Mouse (Mus musculus): ENCODE measurements at regions not wholly inside any gene's neighbourhood (a gene's known extent, or its start where the extent isn't known, plus 50 kb on each side); places are given as distances from the start of the nearest gene placed in this dataset.

DNA sequence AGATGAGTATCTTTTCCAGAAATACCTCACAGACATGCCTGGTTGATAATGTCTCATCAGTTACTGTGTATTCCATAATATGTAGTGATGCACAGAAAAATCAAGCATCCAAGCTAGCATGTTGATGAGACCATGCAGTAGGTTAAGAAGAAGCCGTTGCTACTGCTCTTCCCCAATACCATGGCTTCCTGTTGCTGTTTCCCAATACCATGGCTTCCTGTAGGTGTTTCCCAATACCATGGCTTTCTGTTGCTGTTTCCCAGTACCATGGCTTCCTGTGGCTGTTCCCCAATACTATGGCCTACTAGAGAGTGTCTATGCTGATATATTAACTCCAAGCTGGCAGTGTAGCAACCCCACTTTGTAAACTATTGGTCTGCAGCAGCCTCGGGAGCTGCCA, 253.7 kb downstream of the Stim2 start:
- no peak for DNase-seq (ENCODE audit: low read depth, low spot score)

DNA sequence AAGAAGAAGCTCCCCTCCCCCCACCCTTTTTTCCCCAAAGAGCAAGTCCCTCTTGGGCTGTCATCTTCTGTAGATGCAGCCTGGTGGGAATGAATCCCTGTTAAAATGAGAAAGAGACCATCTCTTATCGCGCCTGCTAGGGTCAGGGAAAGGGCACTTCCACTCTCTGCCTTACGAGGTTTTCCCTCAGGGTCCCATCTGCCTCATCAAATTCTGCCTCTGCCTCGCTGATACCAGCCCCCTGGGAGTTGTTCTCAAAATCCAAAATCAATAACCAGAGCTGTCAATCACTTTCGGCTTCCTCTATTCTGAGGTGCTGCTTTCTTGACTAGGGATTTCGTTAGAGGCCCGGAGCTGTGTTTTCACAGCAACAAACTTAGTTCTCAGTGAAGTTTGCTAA, 255.7 kb downstream of the Stim2 start:
- DNase-seq (ENCODE audit: low read depth, low spot score), result peak; percentile 38

GRCm38 (mm10) chr5:54258087-54258733, 259.9 kb downstream of the Stim2 start:
- DNase-seq (ENCODE audit: low read depth, low spot score), result peak; percentile 66

DNA sequence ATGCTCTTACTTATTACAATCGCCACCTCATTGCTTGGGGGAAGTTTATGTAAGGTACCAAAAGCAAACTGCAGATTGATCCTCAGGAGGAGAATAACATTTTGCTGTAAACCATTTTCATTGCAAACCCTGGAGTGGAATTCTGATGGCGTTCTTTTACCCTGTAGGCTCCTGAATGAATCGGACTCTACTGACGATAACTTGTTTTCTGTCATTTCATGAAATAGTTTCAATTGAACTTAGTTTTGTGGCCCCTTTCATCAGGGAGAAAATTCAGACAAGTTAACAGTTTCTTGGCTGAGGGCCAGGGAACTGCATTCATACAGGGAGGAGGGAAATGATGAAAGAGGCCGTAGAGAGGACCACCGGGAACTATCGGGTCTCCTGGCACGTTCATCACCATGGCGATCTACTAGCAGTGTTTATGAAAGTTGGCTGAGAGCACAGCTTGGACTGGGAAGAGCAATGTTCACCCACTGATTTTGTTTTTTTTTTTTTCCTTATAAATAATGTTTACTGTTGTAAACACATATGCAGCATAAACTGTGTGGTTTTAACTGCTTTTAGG, 266.7 kb downstream of the Stim2 start:
- peak; percentile 61 for DNase-seq (ENCODE audit: low read depth, low spot score)

DNA sequence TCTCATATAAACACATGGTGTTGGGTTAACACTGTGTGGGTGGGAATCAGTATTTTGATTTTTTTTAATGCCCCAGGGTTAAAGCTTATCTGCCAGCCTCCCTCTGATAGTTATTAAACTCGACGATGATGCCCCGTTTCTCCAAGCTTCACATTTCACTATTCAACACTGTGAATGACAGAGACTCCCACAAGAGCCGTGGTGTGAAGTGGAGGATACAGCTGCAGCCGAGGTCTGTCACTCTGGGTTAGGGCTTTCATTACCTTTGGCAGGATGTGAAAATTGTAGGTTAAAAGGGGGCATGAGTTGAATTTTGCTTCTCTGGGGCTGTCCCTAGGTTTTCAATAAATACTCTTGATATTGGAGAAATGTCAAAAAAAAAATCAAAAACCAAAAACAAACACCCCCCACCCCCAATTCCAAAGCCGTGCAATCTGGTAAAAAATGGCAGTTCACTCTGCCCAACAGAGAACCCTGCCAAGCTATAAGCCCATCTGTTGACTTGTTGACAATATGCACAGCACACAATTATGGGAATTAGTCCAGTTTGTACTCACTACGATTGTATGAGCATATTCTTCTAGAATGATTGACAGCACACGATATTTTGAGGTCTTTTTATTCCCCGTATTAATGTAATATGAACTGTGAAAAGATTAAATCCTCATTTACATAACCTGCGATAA, 269.7 kb downstream of the Stim2 start:
- DNase-seq (ENCODE audit: low read depth, low spot score), result no peak

GRCm38 (mm10) chr5:54279357-54279756, 281.1 kb downstream of the Stim2 start:
- DNase-seq (ENCODE audit: low read depth, low spot score), result peak; percentile 29

- peak; percentile 34 for DNase-seq (ENCODE audit: low read depth, low spot score)
Measured at GRCm38 (mm10) chr5:54280670-54281069, 282.4 kb downstream of the Stim2 start.

DNA sequence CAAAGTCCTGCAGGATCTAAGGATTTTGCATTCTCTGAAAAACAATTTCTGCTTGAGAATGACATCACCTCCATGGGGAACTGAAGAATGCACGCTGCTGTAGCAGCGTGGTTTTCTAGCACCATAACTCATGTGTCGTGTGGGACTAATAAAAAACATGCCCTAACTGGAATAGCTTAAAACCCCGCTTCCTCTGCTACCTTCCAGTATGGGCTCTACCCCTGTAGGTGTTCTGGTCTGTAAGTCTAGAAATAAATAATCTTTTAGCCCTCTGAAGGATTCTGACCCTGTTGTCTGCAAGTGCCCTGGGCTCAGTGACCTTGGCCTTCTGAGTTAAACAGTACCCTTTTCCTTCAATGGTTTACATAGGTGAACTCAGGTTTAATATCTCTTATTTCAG, 282.8 kb downstream of the Stim2 start:
- DNase-seq (ENCODE audit: low read depth, low spot score), result peak; percentile 78

- DNase-seq (ENCODE audit: low read depth, low spot score), result peak; percentile 86
Measured at GRCm38 (mm10) chr5:54290372-54291080, 292.2 kb downstream of the Stim2 start.

DNA sequence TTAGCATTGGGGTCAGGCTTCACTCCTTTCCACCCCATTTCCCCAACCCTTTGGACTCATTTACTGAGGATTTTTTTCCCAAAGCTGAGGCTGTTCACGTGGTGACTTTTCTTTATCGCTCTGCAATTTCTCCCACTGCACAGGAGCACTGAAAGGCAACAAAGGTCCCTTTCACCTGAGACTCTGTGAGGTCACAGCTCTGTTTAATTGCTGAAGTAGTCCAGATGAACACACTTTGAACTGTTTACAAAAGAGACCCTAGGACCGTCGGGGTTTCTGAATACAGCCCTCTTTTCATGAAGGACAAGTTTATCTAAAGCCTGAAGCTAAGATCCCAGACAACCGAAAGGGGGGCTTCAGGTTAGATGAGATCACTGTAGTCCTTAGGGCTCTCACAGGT, 293.6 kb downstream of the Stim2 start:
- peak; percentile 28 for DNase-seq (ENCODE audit: low read depth, low spot score)

DNA sequence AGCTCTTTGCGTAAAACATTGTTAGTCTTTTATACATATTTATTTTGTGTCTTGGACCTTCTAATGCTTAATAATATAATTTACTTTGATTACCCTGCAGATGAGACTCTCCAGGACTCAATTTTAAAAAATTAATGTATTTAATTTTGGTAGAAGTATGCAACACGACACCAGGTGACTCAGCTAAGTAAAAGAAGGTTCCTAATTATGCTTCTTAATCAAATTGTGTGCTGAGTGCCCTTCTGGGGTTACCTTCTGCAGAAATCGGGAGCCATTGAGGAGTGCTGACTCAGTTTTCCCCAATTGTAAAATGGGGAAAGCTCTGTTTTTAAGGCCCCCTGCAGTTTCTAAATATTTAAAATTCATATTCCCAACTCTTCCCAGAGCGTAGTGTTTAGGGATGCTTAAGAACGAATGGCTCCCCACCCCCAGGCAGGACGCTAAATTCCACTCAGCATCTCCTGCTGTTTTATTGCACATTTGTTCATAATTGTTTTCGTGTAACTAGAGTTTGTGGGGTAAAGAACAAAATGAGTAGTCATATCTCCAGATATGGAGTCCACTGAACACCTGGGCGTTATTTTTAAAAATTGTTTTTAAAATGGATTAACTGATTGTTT, 315.5 kb downstream of the Stim2 start:
- DNase-seq (ENCODE audit: low read depth, low spot score), result no peak

- no peak for DNase-seq (ENCODE audit: low read depth, low spot score)
Measured at GRCm38 (mm10) chr5:54330415-54330814, 332.1 kb downstream of the Stim2 start.

DNA sequence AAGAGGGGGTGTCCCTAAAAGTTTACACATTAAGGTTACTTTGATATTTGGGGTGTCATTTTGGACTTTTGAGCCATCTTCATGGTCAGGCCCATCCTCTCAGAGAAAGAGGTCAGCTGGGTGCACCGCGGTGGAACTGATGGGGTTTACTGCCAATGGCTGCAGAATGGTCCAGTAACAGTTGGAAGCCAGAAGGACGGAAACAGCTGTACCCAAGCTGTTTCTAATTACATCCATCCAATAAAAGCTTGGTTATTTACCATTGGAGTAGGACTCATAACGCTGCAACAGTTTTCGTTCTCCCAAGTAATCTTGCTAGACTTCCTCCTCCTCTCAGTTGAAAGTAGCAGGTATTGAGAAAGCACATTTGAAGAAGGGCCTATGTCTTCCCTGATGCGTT, 344.7 kb downstream of the Stim2 start:
- DNase-seq (ENCODE audit: low read depth, low spot score), result peak; percentile 22

- DNase-seq (ENCODE audit: low read depth, low spot score), result peak; percentile 37
Measured at GRCm38 (mm10) chr5:54343432-54343831, 345.1 kb downstream of the Stim2 start.

DNA sequence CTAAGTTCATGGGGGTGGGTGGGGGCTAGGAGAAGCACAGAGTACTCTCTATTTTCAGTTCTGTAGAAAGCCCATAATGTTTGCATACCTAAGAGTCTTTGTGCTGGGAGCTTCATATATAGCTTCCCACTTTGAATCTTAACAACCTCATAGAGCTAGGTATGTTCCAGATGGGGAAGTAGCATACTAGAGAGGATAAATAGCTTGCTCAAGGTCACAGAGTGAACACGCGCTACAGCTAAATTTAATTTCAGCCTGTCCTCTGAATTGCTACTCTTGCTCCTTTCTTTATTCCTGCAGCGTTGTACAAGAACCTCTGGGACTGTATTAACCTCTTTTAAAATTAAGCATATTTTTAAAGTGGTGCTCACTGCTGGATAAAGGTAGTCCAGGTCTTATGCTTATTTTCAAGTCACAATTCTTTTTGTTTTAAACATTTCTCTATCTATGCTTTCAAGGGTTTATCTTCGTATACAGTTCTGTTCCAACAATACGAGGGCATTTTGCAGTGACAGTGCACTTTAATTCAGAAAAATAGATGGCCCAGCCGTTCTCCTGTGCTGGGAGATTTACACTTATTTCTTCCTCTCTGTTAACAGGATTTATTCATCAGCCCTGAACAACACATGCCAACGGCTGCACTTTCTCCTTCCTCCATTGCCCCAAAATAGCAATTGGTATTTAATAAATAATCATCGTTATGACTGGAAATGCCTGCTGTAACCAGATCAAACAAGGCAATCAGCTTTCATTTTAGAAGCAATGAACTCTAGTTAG, 350.7 kb downstream of the Stim2 start:
- no peak for DNase-seq (ENCODE audit: low read depth, low spot score)

- DNase-seq (ENCODE audit: low read depth, low spot score), result no peak
Measured at GRCm38 (mm10) chr5:54349775-54350332, 351.6 kb downstream of the Stim2 start.

GRCm38 (mm10) chr5:54356105-54356504, 357.8 kb downstream of the Stim2 start:
- peak; percentile 52 for DNase-seq (ENCODE audit: low read depth, low spot score)

GRCm38 (mm10) chr5:54357501-54357900, 359.2 kb downstream of the Stim2 start:
- no peak for DNase-seq (ENCODE audit: low read depth, low spot score)

DNA sequence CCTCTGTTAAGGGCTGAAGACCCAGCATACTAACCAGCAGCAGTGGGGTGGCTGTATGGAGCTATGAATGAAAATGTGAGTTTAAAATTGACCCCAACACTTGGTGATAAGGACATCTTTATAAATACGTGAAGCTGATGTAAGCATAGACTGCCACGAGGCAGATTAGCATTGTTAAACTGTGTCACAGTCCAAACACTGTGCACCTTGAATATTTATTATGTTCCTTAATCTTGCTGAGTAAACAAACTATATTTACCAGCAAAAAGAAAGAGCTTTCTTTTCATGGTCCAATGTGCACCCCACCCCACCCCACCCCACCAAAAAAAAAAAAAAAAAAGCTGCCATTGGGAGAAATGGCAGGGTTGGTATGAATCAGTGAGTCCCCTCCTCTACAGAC, 359.9 kb downstream of the Stim2 start:
- no peak for DNase-seq (ENCODE audit: low read depth, low spot score)

All from mesoderm, embryonic 11.5 days (tissue).